Mouse (Mus musculus) heart, postnatal 0 days (tissue): ENCODE measurements around the gene Ube2e3. TPM values are rescaled to one million over a fixed set of nuclear protein-coding genes. Genes with fewer than 3 reads are reported as not detected.

Experiments used
- ATAC-seq: fragments of 200-750 bp; cut with Nextera tagmentation; 2 replicates; pipeline ENCODE4 v1.8.0; 2017; ENCODE audit warnings: low read depth, moderate number of reproducible peaks, moderate library complexity; ENCODE audit not compliant: insufficient read depth
- DNase-seq: peaks from one replicate; pipeline ENCODE4 v3.0.0-alpha.2; 2016; ENCODE audit warnings: low spot score
- H3K27ac ChIP-seq: fragments of 300-500 bp; sonication (generic); 2 replicates; pipeline ENCODE4 v1.5.1; 2014; ENCODE audit warnings: low read depth, mild to moderate bottlenecking
- H3K27me3 ChIP-seq: fragments of 300-500 bp; sonication (generic); 2 replicates; pipeline ENCODE4 v1.6.1; 2014; ENCODE audit warnings: low read length, mixed read lengths; ENCODE audit not compliant: control insufficient read depth, insufficient read depth
- H3K36me3 ChIP-seq: fragments of 300-500 bp; sonication (generic); replicated peaks from 2 replicates; pipeline ENCODE4 v1.6.1; 2014; ENCODE audit warnings: low read length, mixed read lengths; ENCODE audit not compliant: control insufficient read depth, insufficient read depth
- H3K4me1 ChIP-seq: fragments of 300-500 bp; sonication (generic); 2 replicates; pipeline ENCODE4 v1.6.1; 2014; ENCODE audit warnings: antibody characterized with exemption; ENCODE audit not compliant: control insufficient read depth, insufficient read depth
- H3K4me2 ChIP-seq: fragments of 300-500 bp; sonication (generic); 2 replicates; pipeline ENCODE4 v1.6.1; 2014; ENCODE audit warnings: low read depth, mild to moderate bottlenecking, low read length, moderate library complexity
- H3K4me3 ChIP-seq: fragments of 300-500 bp; sonication (generic); 2 replicates; pipeline ENCODE4 v1.5.1; 2014; ENCODE audit warnings: low read depth, low read length
- H3K9ac ChIP-seq: fragments of 300-500 bp; sonication (generic); replicated peaks from 2 replicates; pipeline ENCODE4 v1.6.1; 2014; ENCODE audit warnings: low read depth, low read length, mixed read lengths
- H3K9me3 ChIP-seq: fragments of 300-500 bp; sonication (generic); replicated peaks from 2 replicates; pipeline ENCODE4 v1.6.1; 2016; ENCODE audit warnings: low read length; ENCODE audit not compliant: control insufficient read depth
- CTCF ChIP-seq: IDR thresholded peaks from 2 replicates; pipeline ENCODE4 v1.5.1; 2016; ENCODE audit warnings: antibody characterized with exemption, control low read depth, low read depth
- EP300 ChIP-seq: IDR thresholded peaks from 2 replicates; pipeline ENCODE4 v1.6.1; 2016; ENCODE audit warnings: antibody characterized with exemption, low read depth
- WGBS: fragments of 180-500 bp; shearing (Covaris S2); extraction: QIAGEN DNeasy Blood & Tissue Kit; methylation state at CpG from one replicate; pipeline ENCODE4 v1.1.7; 2014; 5-methylcytosine and 5-hydroxymethylcytosine counted together
- polyA plus RNA-seq: library from polyadenylated mRNA; unstranded; fragments of >200 nt; fragmentation: Nextera tagmentation; extraction: Ambion mirVana; gene quantifications from 2 replicates; pipeline ENCODE4 v1.2.1, GENCODE M21; 2015
- total RNA-seq: library from RNA; depleted of rRNA; stranded (reverse); fragments of >200 nt; gene quantifications from 2 replicates; pipeline ENCODE4 v1.2.3, GENCODE M21; 2014; ENCODE audit warnings: low replicate concordance

The Ube2e3 gene
- total and polyA plus RNA-seq, 2 experiments from 2014 or later: 83.4 to 95.2 TPM

GRCm38 (mm10) chr2:78864866-78865265 lies 3.1 kb upstream of the Ube2e3 start:
- Histone ChIP-seq H3K4me3 (no peak overlapping the region), H3K27ac (no peak overlapping the region), H3K4me1 (no peaks in the 10 kb centered on the region), H3K27me3 (no peaks in the 10 kb centered on the region), H3K36me3 (no peaks in the 10 kb centered on the region), H3K9me3 (no peaks in the 10 kb centered on the region), H3K4me2 (no peak overlapping the region), H3K9ac (no peak overlapping the region)
- 63% methylated on average over 5 of the region's 5 CpGs for WGBS
- no peak for ATAC-seq
- DNase-seq: no peak
- TF ChIP-seq EP300 (no peak), CTCF (no peak)

DNA sequence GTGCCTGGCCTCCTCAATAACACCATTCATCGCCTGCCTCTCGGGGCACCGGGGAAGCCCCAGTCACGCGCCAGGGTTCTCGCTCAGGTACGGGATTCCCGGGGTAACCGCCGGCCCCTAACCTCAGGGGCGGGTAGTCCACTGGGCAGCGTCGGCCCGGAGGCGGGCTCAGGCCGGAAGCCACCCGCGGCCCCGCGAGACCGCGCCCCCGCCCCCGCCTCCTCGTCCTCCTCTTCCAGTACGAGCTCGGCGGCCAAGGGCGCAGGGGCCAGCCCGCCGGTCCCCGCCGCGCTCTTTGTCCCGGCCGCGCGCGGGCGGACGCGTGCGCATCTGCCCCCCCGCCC lies 559 bp downstream of the Ube2e3 start:
- no peaks in the 10 kb centered on the region for H3K36me3 ChIP-seq
- 2% methylated on average over 30 of the region's 44 CpGs for WGBS
- peak; percentile 86 for ATAC-seq
- peak overlapping the region; percentile 96 for H3K4me3 ChIP-seq
- peak overlapping the region; percentile 98 for H3K27ac ChIP-seq
- H3K9ac ChIP-seq: peak overlapping the region; percentile 98
- H3K27me3 ChIP-seq: no peaks in the 10 kb centered on the region
- H3K4me1 ChIP-seq: peaks cover 13% of the 10 kb centered on the region; the same call in 1 of the 2 replicates
- peak overlapping the region; percentile 90 for H3K4me2 ChIP-seq
- DNase-seq: peak; percentile 76
- H3K9me3 ChIP-seq: no peaks in the 10 kb centered on the region
- TF ChIP-seq EP300: no peak
- TF ChIP-seq CTCF: no peak

DNA sequence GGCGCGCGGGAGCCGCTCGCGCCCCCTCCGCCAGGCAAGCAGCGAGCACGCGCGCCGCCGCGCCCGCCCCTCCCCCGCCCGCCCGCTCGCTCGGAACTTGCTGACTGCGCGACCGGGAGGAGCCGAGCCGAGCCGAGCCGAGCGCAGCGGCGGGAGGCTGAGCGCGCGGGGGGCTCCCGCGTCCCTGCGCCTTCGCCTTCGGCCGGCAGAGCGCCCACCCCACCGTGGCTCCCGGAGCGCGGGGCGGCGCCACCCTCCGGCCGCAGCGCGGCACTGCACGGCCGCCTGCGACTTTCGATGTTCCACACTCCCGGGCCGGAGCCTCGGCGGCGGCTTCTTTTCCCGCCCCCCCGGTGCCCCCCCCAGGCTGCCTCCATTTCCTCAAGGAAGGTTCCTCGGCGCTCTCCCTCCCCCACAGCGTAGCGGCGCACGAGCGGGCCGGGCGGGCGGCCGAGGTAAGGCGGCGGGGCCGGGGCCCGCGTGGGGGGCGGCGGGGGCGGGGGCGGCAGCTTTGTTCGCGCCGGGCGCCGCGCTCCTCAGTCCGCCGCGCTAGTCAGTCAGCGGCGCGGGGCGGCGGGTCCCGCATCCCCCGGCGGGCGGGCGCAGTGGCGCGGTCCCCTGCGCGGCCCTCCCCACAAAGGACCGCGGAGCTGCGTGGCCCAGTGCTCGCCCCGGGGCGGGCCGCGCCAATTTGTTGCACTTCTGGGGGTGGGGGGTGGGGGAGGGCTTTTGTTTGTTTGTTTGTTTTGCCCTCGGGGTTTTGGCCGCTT lies 1.2 kb downstream of the Ube2e3 start:
- WGBS: under 1% methylated on average over 78 of the region's 114 CpGs
- ATAC-seq (peak; percentile 89), DNase-seq (peak; percentile 83)
- Histone ChIP-seq H3K4me3 (peak overlapping the region; percentile 96), H3K36me3 (no peaks in the 10 kb centered on the region), H3K4me2 (peak overlapping the region; percentile 90), H3K9me3 (no peaks in the 10 kb centered on the region), H3K27ac (peak overlapping the region; percentile 98), H3K9ac (peak overlapping the region; percentile 98), H3K27me3 (no peaks in the 10 kb centered on the region), H3K4me1 (peaks cover 13% of the 10 kb centered on the region; the same call in 1 of the 2 replicates)
- TF ChIP-seq CTCF (peak; percentile 44), EP300 (no peak)

DNA sequence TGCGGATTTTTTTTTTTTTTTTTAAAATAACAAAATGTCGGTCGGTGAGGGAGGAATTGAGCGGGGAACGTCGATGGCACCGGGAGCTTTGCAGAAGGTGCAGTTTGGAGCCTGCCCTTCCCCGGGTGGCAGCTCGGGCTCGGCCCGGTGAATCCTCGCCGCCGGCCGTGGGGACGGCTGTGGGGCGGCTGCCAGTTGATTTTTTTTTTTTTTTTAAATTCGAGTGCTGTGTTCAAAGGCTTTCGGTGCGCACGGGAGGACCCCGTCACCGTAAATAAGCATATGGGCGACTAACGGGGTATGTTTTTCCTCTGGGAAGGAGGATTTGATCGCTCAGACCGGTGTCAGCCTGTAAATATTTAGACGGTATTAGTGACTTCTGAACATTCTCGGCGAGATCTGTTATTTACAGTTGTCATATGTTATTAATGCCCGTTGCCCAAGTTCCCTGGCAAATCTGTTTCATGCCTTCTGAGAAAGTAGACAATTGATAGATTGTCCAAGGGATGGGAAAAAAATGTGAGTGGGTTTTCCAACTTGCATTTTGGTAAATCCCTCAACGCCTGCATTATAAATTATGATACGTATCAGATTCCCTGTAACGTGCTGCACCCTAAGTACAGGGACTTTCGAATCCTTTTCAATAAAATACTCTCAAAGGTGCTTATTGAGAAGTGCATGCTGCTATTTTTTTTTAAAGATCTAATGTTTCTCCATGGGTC lies 2.0 kb downstream of the Ube2e3 start:
- 1% methylated on average over 35 of the region's 35 CpGs for WGBS
- H3K4me3 ChIP-seq: peak overlapping the region; percentile 96
- no peaks in the 10 kb centered on the region for H3K36me3 ChIP-seq
- H3K4me1 ChIP-seq: peaks cover 16% of the 10 kb centered on the region
- no peak for ATAC-seq
- H3K27ac ChIP-seq: peak overlapping the region; percentile 98
- H3K27me3 ChIP-seq: no peaks in the 10 kb centered on the region
- TF ChIP-seq EP300 (no peak), CTCF (no peak)
- no peak for DNase-seq
- peak overlapping the region; percentile 98 for H3K9ac ChIP-seq
- H3K9me3 ChIP-seq: no peaks in the 10 kb centered on the region
- peak overlapping the region; percentile 90 for H3K4me2 ChIP-seq

GRCm38 (mm10) chr2:78870443-78871025 lies 2.6 kb downstream of the Ube2e3 start:
- no peak for TF ChIP-seq CTCF
- no peak for TF ChIP-seq EP300
- Histone ChIP-seq H3K4me3 (peak overlapping the region; percentile 96), H3K36me3 (no peaks in the 10 kb centered on the region), H3K9me3 (no peaks in the 10 kb centered on the region), H3K9ac (peak overlapping the region; percentile 98), H3K4me2 (peak overlapping the region; percentile 90), H3K4me1 (peaks cover 22% of the 10 kb centered on the region), H3K27ac (peak overlapping the region; percentile 98), H3K27me3 (no peaks in the 10 kb centered on the region)
- ATAC-seq (no peak), DNase-seq (no peak)
- WGBS: 5% methylated on average over 10 of the region's 10 CpGs
